Mouse (Mus musculus) CH12.LX (cell line): ENCODE measurements around the gene Gpr176. TPM values are rescaled to one million over a fixed set of nuclear protein-coding genes. Genes with fewer than 3 reads are reported as not detected.

Source experiments
- DNase-seq: peaks from one replicate; pipeline ENCODE4 v3.0.0-alpha.2; 2013; ENCODE audit errors: extremely low read depth
- H3K27ac ChIP-seq: 2 replicates; pipeline ENCODE4 v1.5.1; 2012; ENCODE audit warnings: low read depth, mild to moderate bottlenecking, control low read depth, moderate library complexity; ENCODE audit not compliant: insufficient read depth
- H3K27me3 ChIP-seq: replicated peaks from 2 replicates; pipeline ENCODE3; 2012; ENCODE audit warnings: inconsistent platforms
- H3K36me3 ChIP-seq, 2 experiments: replicated peaks in 1 of 2; 2 replicates each; pipeline versions ENCODE3 to v1.6.1; 2012; ENCODE audit warnings: inconsistent platforms in 1 of 2, low read length in 1 of 2, mild to moderate bottlenecking in 1 of 2, mixed read lengths in 1 of 2, moderate library complexity in 1 of 2; ENCODE audit not compliant: control insufficient read depth in 1 of 2, insufficient read depth in 1 of 2
- H3K4me1 ChIP-seq, 2 experiments: 2 replicates each; pipeline ENCODE4 v1.6.1; 2012; ENCODE audit warnings: inconsistent platforms in 1 of 2, moderate library complexity in 1 of 2; ENCODE audit not compliant: insufficient read depth in 2 of 2, control insufficient read depth in 1 of 2
- H3K4me2 ChIP-seq: 2 replicates; pipeline ENCODE4 v1.6.1; 2012; ENCODE audit warnings: low read depth, mild to moderate bottlenecking, control low read depth; ENCODE audit not compliant: poor library complexity, insufficient read depth, severe bottlenecking
- H3K4me3 ChIP-seq, 3 experiments: fragments of 150-350 bp in 1 of 3; sonication (generic) in 1 of 3; replicated peaks in 1 of 3; 2 replicates each; pipeline versions ENCODE3 to v1.5.1; 2011 to 2012; ENCODE audit warnings: low read depth in 2 of 3, low read length in 2 of 3, mild to moderate bottlenecking in 2 of 3, moderate library complexity in 2 of 3, control low read depth in 1 of 3, improper control_type of control experiment in 1 of 3, inconsistent platforms in 1 of 3, mixed read lengths in 1 of 3; ENCODE audit not compliant: poor library complexity in 1 of 3
- H3K79me2 ChIP-seq: replicated peaks from 2 replicates; pipeline ENCODE4 v1.6.1; 2012; ENCODE audit warnings: mild to moderate bottlenecking, moderate library complexity; ENCODE audit not compliant: control insufficient read depth, poor library complexity, insufficient read depth, severe bottlenecking; ENCODE audit errors: extremely low read depth
- H3K9ac ChIP-seq: 2 replicates; pipeline ENCODE4 v1.6.1; 2012; ENCODE audit warnings: low read depth, mild to moderate bottlenecking, control low read depth, moderate library complexity; ENCODE audit not compliant: insufficient read depth
- H3K9me3 ChIP-seq: replicated peaks from 2 replicates; pipeline ENCODE3; 2012; ENCODE audit warnings: low read length, inconsistent platforms, mixed read lengths
- E2F4 ChIP-seq: IDR thresholded peaks from 2 replicates; pipeline ENCODE4 v1.6.1; 2011; ENCODE audit warnings: low read depth, low read length, improper control_type of control experiment; ENCODE audit not compliant: insufficient replicate concordance
- GABPA ChIP-seq: IDR thresholded peaks from 2 replicates; pipeline ENCODE4 v1.6.1; 2012; ENCODE audit warnings: low read depth, low read length, improper control_type of control experiment, inconsistent platforms; ENCODE audit not compliant: insufficient replicate concordance
- HCFC1 ChIP-seq: IDR thresholded peaks from 2 replicates; pipeline ENCODE4 v1.6.1; 2012; ENCODE audit warnings: low read depth, mild to moderate bottlenecking, inconsistent platforms, low read length, improper control_type of control experiment
- JUN ChIP-seq: IDR thresholded peaks from 2 replicates; pipeline ENCODE4 v1.6.1; 2011; ENCODE audit warnings: low read depth, mild to moderate bottlenecking, low read length, improper control_type of control experiment, moderate library complexity; ENCODE audit not compliant: insufficient read depth
- MAFK ChIP-seq: IDR thresholded peaks from 2 replicates; pipeline ENCODE4 v1.6.1; 2011; ENCODE audit warnings: low read length, improper control_type of control experiment; ENCODE audit not compliant: insufficient replicate concordance
- MEF2A ChIP-seq: IDR thresholded peaks from 2 replicates; pipeline ENCODE4 v1.6.1; 2014; ENCODE audit warnings: low read depth, mild to moderate bottlenecking, inconsistent platforms, low read length, improper control_type of control experiment, borderline replicate concordance
- MXI1 ChIP-seq: IDR thresholded peaks from 2 replicates; pipeline ENCODE4 v1.6.1; 2011; ENCODE audit warnings: mild to moderate bottlenecking, low read depth, low read length, improper control_type of control experiment
- MYC ChIP-seq: IDR thresholded peaks from 2 replicates; pipeline ENCODE4 v1.6.1; 2011; ENCODE audit warnings: low read depth, mild to moderate bottlenecking, improper control_type of control experiment, low read length
- NELFE ChIP-seq: IDR thresholded peaks from 2 replicates; pipeline ENCODE4 v1.6.1; 2011; ENCODE audit warnings: low read depth, low read length, improper control_type of control experiment
- NRF1 ChIP-seq: IDR thresholded peaks from 2 replicates; pipeline ENCODE4 v1.6.1; 2014; ENCODE audit warnings: low read depth, mild to moderate bottlenecking, inconsistent platforms, low read length, improper control_type of control experiment, moderate library complexity
- PAX5 ChIP-seq: IDR thresholded peaks from 2 replicates; pipeline ENCODE4 v1.6.1; 2012; ENCODE audit warnings: low read length, inconsistent platforms, mixed read lengths
- RAD21 ChIP-seq: IDR thresholded peaks from 2 replicates; pipeline ENCODE4 v1.6.1; 2011; ENCODE audit warnings: low read depth, mild to moderate bottlenecking, low read length, improper control_type of control experiment, moderate library complexity
- SIN3A ChIP-seq: IDR thresholded peaks from 2 replicates; pipeline ENCODE4 v1.6.1; 2012; ENCODE audit warnings: low read length, improper control_type of control experiment, inconsistent platforms
- SMC3 ChIP-seq: IDR thresholded peaks from 2 replicates; pipeline ENCODE4 v1.6.1; 2011; ENCODE audit warnings: low read depth, low read length, improper control_type of control experiment
- UBTF ChIP-seq: IDR thresholded peaks from 2 replicates; pipeline ENCODE4 v1.6.1; 2012; ENCODE audit warnings: low read depth, mild to moderate bottlenecking, inconsistent platforms, low read length, improper control_type of control experiment, moderate library complexity
- USF2 ChIP-seq: conservative IDR thresholded peaks from 2 replicates; pipeline ENCODE4 v1.6.1; 2011; ENCODE audit warnings: low read depth, low read length, improper control_type of control experiment
- ZC3H11A ChIP-seq: IDR thresholded peaks from 2 replicates; pipeline ENCODE4 v1.6.1; 2012; ENCODE audit warnings: low read depth, mild to moderate bottlenecking, inconsistent platforms, low read length, improper control_type of control experiment
- ZKSCAN1 ChIP-seq: IDR thresholded peaks from 2 replicates; pipeline ENCODE4 v1.6.1; 2012; ENCODE audit warnings: low read depth, inconsistent platforms, low read length, improper control_type of control experiment, borderline replicate concordance
- ZMIZ1 ChIP-seq: IDR thresholded peaks from 2 replicates; pipeline ENCODE4 v1.6.1; 2012; ENCODE audit warnings: low read depth, mild to moderate bottlenecking, inconsistent platforms, low read length, improper control_type of control experiment
- ZNF384 ChIP-seq: IDR thresholded peaks from 2 replicates; pipeline ENCODE4 v1.6.1; 2012; ENCODE audit warnings: low read depth, low read length, improper control_type of control experiment, inconsistent platforms
- dilution Hi-C: fragments of 300-500 bp; cut with MboI; formaldehyde crosslinking; loops from 2 replicates; pipeline ENCODE4 v1.14.3; 2020; ENCODE audit warnings: low sequenced_read_pairs; ENCODE audit not compliant: extremely low pct_unique_long_range_greater_than_20kb, extremely low pct_ligation_motif_present
- in situ Hi-C: fragments of 300-500 bp; cut with MboI; formaldehyde crosslinking; loops from 3 replicates; pipeline ENCODE4 v1.14.3; 2019; ENCODE audit warnings: low sequenced_read_pairs, low pct_ligation_motif_present, low pct_unique_long_range_greater_than_20kb, mixed read lengths
- polyA plus RNA-seq: library from polyadenylated mRNA; unstranded; fragments of >175 nt; gene quantifications from 2 replicates; pipeline ENCODE4 v1.2.1, GENCODE M21; 2012; ENCODE audit warnings: low read depth; ENCODE audit not compliant: insufficient read length
- total RNA-seq, 2 experiments: library from RNA; depleted of rRNA; stranded (reverse); fragments of 300-350 nt in 1 of 2; fragments of >200 nt in 1 of 2; gene quantifications; 2 replicates each; pipeline ENCODE4 v1.2.3; 2012 to 2014

Gene Gpr176
- total and polyA plus RNA-seq, 3 experiments: not detected

- dilution Hi-C loops (no loop called here), in situ Hi-C loops (no loop called here)
- peaks cover 3% of the 10 kb centered on the region for H3K9me3 ChIP-seq
- no peak overlapping the region for H3K4me3 ChIP-seq
- no peaks in the 10 kb centered on the region for H3K79me2 ChIP-seq
- H3K4me1 ChIP-seq: peaks cover 0 to 4% of the 10 kb centered on the region in 2 experiments; a peak in 1 of 4 replicates
- TF ChIP-seq UBTF (no peak), ZKSCAN1 (no peak), GABPA (no peak), NELFE (no peak), MAFK (no peak), JUN (no peak), MXI1 (no peak), MYC (no peak), RAD21 (no peak), HCFC1 (no peak), SMC3 (no peak), MEF2A (no peak), PAX5 (no peak), USF2 (no peak), SIN3A (no peak), ZC3H11A (no peak), ZNF384 (no peak)
- no peak overlapping the region for H3K9ac ChIP-seq
- H3K27ac ChIP-seq: no peak overlapping the region
- H3K4me2 ChIP-seq: no peak overlapping the region
- no peak for DNase-seq
- H3K36me3 ChIP-seq: peaks cover 40 to 88% of the 10 kb centered on the region in 2 experiments
- no peaks in the 10 kb centered on the region for H3K27me3 ChIP-seq
Measured at GRCm38 (mm10) chr2:118408336-118408895, 35.2 kb upstream of the Gpr176 start.

GRCm38 (mm10) chr2:118406811-118407210 is 33.6 kb upstream of the Gpr176 start:
- Histone ChIP-seq H3K27ac (no peak overlapping the region), H3K4me2 (no peak overlapping the region)
- in situ Hi-C loops: no loop called here
- TF ChIP-seq ZMIZ1: no peak
- no peak for TF ChIP-seq ZC3H11A
- TF ChIP-seq SIN3A: no peak
- TF ChIP-seq UBTF: no peak
- no peak for TF ChIP-seq NRF1
- no peak for TF ChIP-seq MAFK
- no peak for TF ChIP-seq MEF2A
- no peak for TF ChIP-seq NELFE
- no peak for TF ChIP-seq E2F4
- TF ChIP-seq, all 38 proteins: peak for 0
- Histone ChIP-seq H3K9me3 (peaks cover 1% of the 10 kb centered on the region), H3K27me3 (no peaks in the 10 kb centered on the region), H3K36me3 (peaks cover 26 to 86% of the 10 kb centered on the region in 2 experiments), H3K79me2 (no peaks in the 10 kb centered on the region), H3K4me3 (no peak overlapping the region), H3K9ac (no peak overlapping the region), H3K4me1 (peaks cover 0 to 4% of the 10 kb centered on the region in 2 experiments; a peak in 1 of 4 replicates)
- dilution Hi-C loops: no loop called here
- DNase-seq: no peak
